Mouse (Mus musculus) ES-Bruce4 (cell line): Measurements from ENCODE around the gene Gm11985.

ENCODE experiments used
- CTCF ChIP-seq: IDR thresholded peaks from one replicate; pipeline ENCODE4 v1.8.1; 2011; ENCODE audit warnings: low read depth, low read length
- POLR2A ChIP-seq: IDR thresholded peaks from one replicate; pipeline ENCODE4 v1.8.1; 2011; ENCODE audit warnings: low read length; ENCODE audit not compliant: insufficient read depth

DNA sequence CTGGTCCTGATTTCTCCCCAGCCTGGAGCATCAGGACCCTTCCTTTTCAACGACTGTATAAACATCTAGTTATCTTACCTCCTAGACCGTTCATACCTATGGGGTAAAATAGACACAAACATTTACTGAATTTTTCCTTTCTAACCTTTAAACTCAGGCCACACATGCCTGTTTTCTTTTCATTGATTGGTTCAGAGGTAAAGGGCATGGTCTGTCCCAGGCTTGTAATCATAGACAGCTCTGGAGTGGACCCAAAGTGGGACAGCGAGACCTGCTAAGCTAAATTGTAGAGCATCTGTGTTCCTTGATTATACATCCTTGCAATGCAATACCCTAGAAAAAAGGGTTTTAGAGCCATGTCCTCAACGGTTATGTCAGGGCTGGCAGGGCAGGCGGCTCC, 54.6 kb downstream of the Gm11985 start:
- TF ChIP-seq CTCF = no peak
- no peak for TF ChIP-seq POLR2A
